Mouse (Mus musculus) liver, postnatal 0 days (tissue): ENCODE measurements around the gene Atad3a. TPM values are rescaled to one million over a fixed set of nuclear protein-coding genes. Genes with fewer than 3 reads are reported as not detected.
A peak's percentile ranks its signal among the peaks of the same experiment; 100 is the strongest.
"Not testable (repeated sequence)": the region's sequence is repeated elsewhere in the genome, so short reads cannot be mapped to it uniquely, and the experiment has no call there.

Experiments used
- ATAC-seq: fragments of 200-750 bp; cut with Nextera tagmentation; 2 replicates; pipeline ENCODE4 v1.8.0; 2017; ENCODE audit warnings: mild to moderate bottlenecking, moderate library complexity
- DNase-seq: peaks from one replicate; pipeline ENCODE4 v3.0.0-alpha.2; 2016
- H3K27ac ChIP-seq: fragments of 300-500 bp; sonication (generic); 2 replicates; pipeline ENCODE4 v1.5.1; 2014; ENCODE audit warnings: antibody characterized with exemption, moderate library complexity, mild to moderate bottlenecking, low read depth
- H3K27me3 ChIP-seq: fragments of 300-500 bp; sonication (generic); 2 replicates; pipeline ENCODE4 v1.6.1; 2014; ENCODE audit warnings: low read length, control low read depth, mixed read lengths; ENCODE audit not compliant: insufficient read depth
- H3K36me3 ChIP-seq: fragments of 300-500 bp; sonication (generic); replicated peaks from 2 replicates; pipeline ENCODE4 v1.6.1; 2014; ENCODE audit warnings: mild to moderate bottlenecking, control low read depth, low read length, moderate library complexity, mixed read lengths; ENCODE audit not compliant: insufficient read depth
- H3K4me1 ChIP-seq: fragments of 300-500 bp; sonication (generic); 2 replicates; pipeline ENCODE4 v1.6.1; 2014; ENCODE audit warnings: antibody characterized with exemption, mild to moderate bottlenecking, control low read depth; ENCODE audit not compliant: insufficient read depth
- H3K4me2 ChIP-seq: fragments of 300-500 bp; sonication (generic); 2 replicates; pipeline ENCODE4 v1.6.1; 2014; ENCODE audit warnings: low read depth, mild to moderate bottlenecking, low read length, moderate library complexity, mixed read lengths
- H3K4me3 ChIP-seq: fragments of 300-500 bp; sonication (generic); 2 replicates; pipeline ENCODE4 v1.5.1; 2014; ENCODE audit warnings: low read depth, low read length
- H3K9ac ChIP-seq: fragments of 300-500 bp; sonication (generic); replicated peaks from 2 replicates; pipeline ENCODE4 v1.6.1; 2014; ENCODE audit warnings: mild to moderate bottlenecking, moderate library complexity
- H3K9me3 ChIP-seq: fragments of 300-500 bp; sonication (generic); 2 replicates; pipeline ENCODE4 v1.6.1; 2016; ENCODE audit warnings: mild to moderate bottlenecking, control low read depth, low read length, mixed read lengths
- CTCF ChIP-seq: sonication (generic); IDR thresholded peaks from 2 replicates; pipeline ENCODE4 v1.5.1; 2016; ENCODE audit warnings: antibody characterized with exemption, low read depth
- EP300 ChIP-seq: IDR thresholded peaks from 2 replicates; pipeline ENCODE4 v1.6.1; 2016; ENCODE audit warnings: antibody characterized with exemption, low read depth, mild to moderate bottlenecking
- WGBS: fragments of 180-500 bp; shearing (Covaris S2); extraction: QIAGEN DNeasy Blood & Tissue Kit; methylation state at CpG from one replicate; pipeline ENCODE4 v1.1.7; 2014; ENCODE audit not compliant: insufficient replicate concordance; 5-methylcytosine and 5-hydroxymethylcytosine counted together
- polyA plus RNA-seq: library from polyadenylated mRNA; unstranded; fragments of >200 nt; fragmentation: Nextera tagmentation; extraction: Ambion mirVana; gene quantifications from 2 replicates; pipeline ENCODE4 v1.2.1, GENCODE M21; 2015

Atad3a gene
- polyA plus RNA-seq, 1 experiment from 2014 or later: 44.7 TPM

DNA sequence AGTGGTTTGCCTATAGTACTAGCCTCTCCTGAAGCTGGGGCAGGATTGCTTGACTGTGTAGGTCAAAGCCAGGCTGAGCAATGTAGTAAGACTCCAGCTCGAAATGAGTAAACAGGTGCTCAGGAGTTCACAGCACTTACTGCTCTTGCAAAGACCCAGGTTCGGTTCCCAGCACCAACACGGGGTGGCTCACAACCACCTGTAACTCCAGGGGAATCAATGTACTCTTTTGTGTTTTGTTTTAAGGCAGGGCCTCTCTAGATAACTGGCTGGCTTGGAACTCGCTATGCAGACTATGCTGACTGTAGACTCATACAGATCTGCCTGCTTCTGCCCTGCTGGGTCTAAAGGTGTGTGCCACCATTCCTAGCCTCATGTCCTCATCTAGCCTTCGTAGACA lies 18.2 kb downstream of the Atad3a start:
- H3K36me3 ChIP-seq: peaks cover 48% of the 10 kb centered on the region
- no peaks in the 10 kb centered on the region for H3K4me1 ChIP-seq
- no peak for ATAC-seq
- no peak for DNase-seq
- H3K27me3 ChIP-seq: no peaks in the 10 kb centered on the region
- H3K4me3 ChIP-seq: no peak overlapping the region
- TF ChIP-seq CTCF (no peak), EP300 (no peak)
- no peak overlapping the region for H3K4me2 ChIP-seq
- 79% methylated on average over 5 of the region's 5 CpGs for WGBS
- no peak overlapping the region for H3K9ac ChIP-seq
- H3K9me3 ChIP-seq: no peaks in the 10 kb centered on the region
- H3K27ac ChIP-seq: no peak overlapping the region

DNA sequence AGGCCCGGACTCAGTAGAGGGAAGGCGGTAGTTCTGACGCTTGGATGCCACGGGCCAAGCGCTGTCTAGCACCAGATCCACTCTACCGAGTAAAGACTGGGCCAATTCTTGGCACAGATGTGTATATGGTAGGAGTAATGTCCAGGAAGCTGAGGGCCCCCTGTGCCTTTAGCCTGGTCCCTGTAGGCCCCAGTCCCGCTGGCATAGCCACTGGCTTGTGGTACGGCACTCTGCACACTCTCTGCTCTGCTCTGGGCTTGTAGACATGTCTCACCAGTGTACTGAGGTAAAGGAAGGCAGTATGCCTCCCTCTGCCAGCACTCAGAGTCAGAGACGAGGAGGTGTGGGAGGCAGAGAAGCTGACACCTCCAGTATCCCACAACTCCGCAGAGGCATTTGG lies 20.2 kb downstream of the Atad3a start:
- not testable (repeated sequence) for H3K27me3 ChIP-seq, H3K4me2 ChIP-seq, DNase-seq, H3K9ac ChIP-seq, H3K9me3 ChIP-seq, H3K4me1 ChIP-seq, H3K4me3 ChIP-seq, ATAC-seq, H3K27ac ChIP-seq
- 81% methylated on average over 10 of the region's 10 CpGs for WGBS
- peaks cover 34% of the 10 kb centered on the region for H3K36me3 ChIP-seq

DNA sequence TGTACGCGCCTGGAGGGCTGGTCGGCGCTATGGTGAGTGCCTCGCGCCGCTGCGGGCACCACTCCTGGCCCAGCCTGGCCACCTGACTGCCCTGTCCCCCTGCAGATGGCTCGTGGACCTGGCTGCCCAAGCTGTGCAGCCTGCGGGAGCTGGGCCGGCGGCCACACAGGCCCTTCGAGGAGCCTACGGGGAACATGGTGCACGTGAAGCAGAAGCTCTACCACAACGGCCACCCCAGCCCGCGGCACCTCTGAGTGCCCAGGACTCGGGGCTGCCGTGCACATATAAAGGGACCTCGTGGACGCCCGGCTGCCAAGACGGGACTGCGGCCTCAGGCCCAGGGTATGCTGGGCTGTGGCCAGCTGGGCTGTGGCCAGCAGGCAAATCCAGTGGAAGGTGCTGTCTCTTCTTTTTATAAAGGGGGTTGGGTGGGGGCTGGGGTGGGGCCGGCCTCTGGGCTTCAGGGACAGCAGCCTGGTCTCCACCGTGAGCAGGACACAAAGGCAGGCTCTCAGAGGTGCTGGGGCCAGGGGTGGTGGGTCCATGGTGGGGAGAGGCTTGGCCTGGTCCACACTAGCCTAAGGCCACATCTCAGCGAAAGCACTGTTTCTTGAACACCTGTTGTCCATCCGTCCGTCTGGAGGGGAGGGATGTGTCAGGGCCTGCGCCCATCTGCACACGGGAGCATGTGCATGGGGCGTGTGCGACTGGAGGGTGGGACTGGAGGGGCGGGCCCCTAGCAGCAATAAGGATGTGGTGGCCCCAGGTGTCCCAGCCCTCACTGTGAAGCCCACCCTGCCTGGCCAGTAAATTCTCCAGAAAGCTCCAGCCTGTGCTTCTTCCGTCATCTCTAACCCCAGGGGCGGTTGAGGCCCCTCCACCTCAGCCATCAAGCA lies 20.9 kb downstream of the Atad3a start:
- ATAC-seq (0 out of 2 replicates have a peak, but pooled peaks have one; percentile 9), DNase-seq (no peak)
- Histone ChIP-seq H3K9me3 (no peaks in the 10 kb centered on the region), H3K4me3 (no peak overlapping the region), H3K27ac (no peak overlapping the region), H3K27me3 (no peaks in the 10 kb centered on the region), H3K9ac (no peak overlapping the region), H3K36me3 (peaks cover 34% of the 10 kb centered on the region), H3K4me2 (no peak overlapping the region), H3K4me1 (peaks cover 6% of the 10 kb centered on the region)
- TF ChIP-seq EP300 (no peak), CTCF (no peak)
- WGBS: 85% methylated on average over 37 of the region's 37 CpGs

DNA sequence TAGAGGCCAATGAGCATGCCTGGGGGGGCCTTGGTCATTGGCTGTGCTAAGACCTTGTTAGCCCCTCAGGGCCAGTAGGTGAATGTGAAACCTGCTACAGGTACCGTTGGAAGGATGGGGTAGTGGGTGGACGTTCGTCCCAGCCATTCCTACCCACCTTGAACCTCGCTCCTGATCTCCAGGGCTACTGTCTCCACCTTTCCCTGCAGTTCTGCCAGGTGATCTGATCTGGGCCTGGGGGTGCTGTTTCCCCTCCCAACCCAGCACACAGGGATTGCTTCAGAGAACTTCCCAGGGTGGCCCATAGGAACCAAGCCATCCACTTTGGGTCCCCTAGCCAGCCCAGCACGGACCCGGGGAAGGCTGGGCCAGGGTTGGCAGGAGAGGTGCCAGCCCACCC lies 21.7 kb downstream of the Atad3a start:
- Histone ChIP-seq H3K9me3 (no peaks in the 10 kb centered on the region), H3K4me3 (no peak overlapping the region), H3K27me3 (no peaks in the 10 kb centered on the region), H3K9ac (no peak overlapping the region), H3K27ac (no peak overlapping the region), H3K4me2 (no peak overlapping the region), H3K4me1 (peaks cover 11% of the 10 kb centered on the region), H3K36me3 (peaks cover 26% of the 10 kb centered on the region)
- ATAC-seq (no peak), DNase-seq (no peak)
- 81% methylated on average over 6 of the region's 6 CpGs for WGBS
- TF ChIP-seq EP300: no peak
- TF ChIP-seq CTCF: no peak

DNA sequence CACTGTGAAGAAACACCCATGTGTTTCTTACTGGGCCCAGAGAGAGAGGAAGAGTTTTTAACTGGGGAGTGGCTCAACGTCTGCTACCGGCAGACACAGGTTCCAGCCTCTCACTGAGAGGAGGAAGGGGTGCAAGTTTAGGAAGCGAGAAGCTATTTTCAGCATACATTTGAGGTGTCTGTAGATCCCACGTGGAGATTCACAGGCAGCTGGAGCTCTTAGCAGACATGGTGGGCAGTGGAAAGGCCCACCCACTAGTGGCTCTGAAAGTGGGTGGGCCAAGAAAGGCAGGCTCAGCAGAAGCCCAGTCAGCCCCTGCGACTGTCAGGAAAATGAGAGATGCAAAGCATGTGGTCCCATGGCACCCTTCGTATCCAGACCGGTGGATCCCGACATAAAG lies 22.6 kb downstream of the Atad3a start:
- no peak for TF ChIP-seq EP300
- no peak for TF ChIP-seq CTCF
- ATAC-seq: no peak

DNA sequence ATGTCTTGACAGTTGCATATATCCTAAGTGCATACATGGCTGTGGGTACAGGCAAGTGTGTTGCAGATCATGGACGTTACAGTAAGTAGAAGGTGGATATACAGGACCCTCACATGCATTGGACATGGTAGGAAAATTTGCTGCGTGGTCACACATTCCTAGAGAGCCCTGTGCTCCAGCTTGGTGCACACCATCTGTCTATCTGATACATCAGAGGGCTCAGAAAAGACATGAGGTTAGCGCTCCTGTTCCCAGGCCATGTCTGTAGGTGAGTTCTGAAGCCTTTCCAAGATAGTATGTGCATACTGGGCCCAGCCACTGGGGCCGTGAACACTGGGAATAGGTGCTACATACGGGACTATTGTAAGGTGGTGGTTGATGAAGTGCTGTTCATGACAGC lies 24.5 kb downstream of the Atad3a start:
- Histone ChIP-seq H3K4me2 (no peak overlapping the region), H3K36me3 (peaks cover 8% of the 10 kb centered on the region), H3K9ac (no peak overlapping the region), H3K9me3 (no peaks in the 10 kb centered on the region), H3K27ac (no peak overlapping the region), H3K4me1 (peaks cover 11% of the 10 kb centered on the region), H3K4me3 (no peak overlapping the region), H3K27me3 (no peaks in the 10 kb centered on the region)
- 90% methylated on average over 5 of the region's 5 CpGs for WGBS
- TF ChIP-seq CTCF (no peak), EP300 (no peak)
- DNase-seq (no peak), ATAC-seq (no peak)

More for the DNA sequence above, 22.6 kb downstream of the Atad3a start:
- Histone ChIP-seq H3K9ac (no peak overlapping the region), H3K4me2 (no peak overlapping the region), H3K36me3 (peaks cover 17% of the 10 kb centered on the region; the same call in 1 of the 2 replicates), H3K4me3 (no peak overlapping the region), H3K4me1 (peaks cover 11% of the 10 kb centered on the region), H3K27me3 (no peaks in the 10 kb centered on the region), H3K9me3 (no peaks in the 10 kb centered on the region), H3K27ac (no peak overlapping the region)
- no peak for DNase-seq
- WGBS: 57% methylated on average over 8 of the region's 8 CpGs
